Mouse (Mus musculus) C2C12 (cell line): ENCODE measurements around the gene Ppp1r12b.

Source experiments
- CEBPB ChIP-seq: IDR thresholded peaks from one replicate; pipeline ENCODE4 v1.6.1; 2011; ENCODE audit warnings: low read depth, mild to moderate bottlenecking, control low read depth, moderate library complexity
- CTCF ChIP-seq: IDR thresholded peaks from one replicate; pipeline ENCODE4 v1.5.1; 2011; ENCODE audit not compliant: control insufficient read depth, insufficient read depth, insufficient read length
- MAX ChIP-seq: IDR thresholded peaks from one replicate; pipeline ENCODE4 v1.6.1; 2011; ENCODE audit warnings: mild to moderate bottlenecking, control low read depth
- MYOD1 ChIP-seq: IDR thresholded peaks from one replicate; pipeline ENCODE4 v1.6.1; 2011; ENCODE audit warnings: low read depth; ENCODE audit not compliant: control insufficient read depth, insufficient read length
- MYOG ChIP-seq: IDR thresholded peaks from one replicate; pipeline ENCODE4 v1.6.1; 2011; ENCODE audit not compliant: control insufficient read depth, insufficient read length; ENCODE audit errors: extremely low read depth
- USF1 ChIP-seq: IDR thresholded peaks from one replicate; pipeline ENCODE4 v1.6.1; 2011; ENCODE audit warnings: low read depth, mild to moderate bottlenecking, control low read depth, moderate library complexity

DNA sequence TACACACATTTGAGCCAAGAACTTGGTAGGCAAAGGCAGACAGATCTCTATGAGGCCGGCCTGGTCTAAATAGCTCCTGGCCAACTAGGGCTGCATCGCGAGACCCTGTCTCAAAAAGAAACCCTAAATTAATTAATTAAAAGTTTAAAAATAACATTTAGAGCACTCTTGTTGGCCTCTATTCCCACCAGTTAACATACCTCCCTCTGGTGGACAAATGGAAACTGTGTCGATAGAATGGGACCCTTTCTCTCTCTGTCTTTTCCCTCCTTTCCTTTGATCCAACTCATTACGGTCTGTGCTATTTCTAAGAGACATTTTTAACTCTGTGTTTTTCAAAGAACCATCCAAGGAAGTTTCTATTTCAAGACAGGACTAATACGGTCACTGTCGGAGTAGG lies 4.9 kb upstream of the Ppp1r12b start:
- TF ChIP-seq CTCF (no peak), MYOD1 (no peak), CEBPB (no peak), MAX (no peak), USF1 (no peak), MYOG (no peak)
